Comparison of ENCODE assay signal across 17 mouse cellular contexts in genomic region chr5:4112570-4113098, GRCm38 (mm10).
"Had no signal": no experiment of that assay in that cellular context is flagged by ENCODE, and none has a peak within 500 bp of the region (broad histone marks: within the 10 kb centered on the region; RNA-seq: fewer than 3 reads in every experiment).

No protein-coding gene starts in this region.

- H3K27ac ChIP-seq: neural tube, embryonic 12.5 days; neural tube, embryonic 13.5 days; neural tube, embryonic 15.5 days; stomach, embryonic 15.5 days; stomach, postnatal 0 days had no signal

- DNase-seq: retina, postnatal 1 day; right cerebral cortex, adult 18-20 months; right cerebral cortex, postnatal 14 days; right cerebral cortex, postnatal 25 days; right cerebral cortex, postnatal 4 days; spleen, adult 18-20 months; thymus, adult 18-20 months; thymus, adult 2 months; thymus, postnatal 14 days; thymus, postnatal 25 days; thymus, postnatal 36 days; thymus, postnatal 4 days had no signal

- H3K27me3 ChIP-seq: neural tube, embryonic 12.5 days; neural tube, embryonic 13.5 days; neural tube, embryonic 15.5 days; stomach, embryonic 15.5 days had no signal

- H3K9me3 ChIP-seq: neural tube, embryonic 12.5 days; neural tube, embryonic 13.5 days; neural tube, embryonic 15.5 days; stomach, embryonic 15.5 days had no signal

- H3K4me3 ChIP-seq: neural tube, embryonic 12.5 days; neural tube, embryonic 13.5 days; neural tube, embryonic 15.5 days; stomach, embryonic 15.5 days had no signal

- H3K4me2 ChIP-seq: neural tube, embryonic 12.5 days; neural tube, embryonic 13.5 days; neural tube, embryonic 15.5 days; stomach, embryonic 15.5 days had no signal

- H3K36me3 ChIP-seq: neural tube, embryonic 12.5 days; neural tube, embryonic 13.5 days; neural tube, embryonic 15.5 days; stomach, embryonic 15.5 days had no signal

- H3K9ac ChIP-seq: neural tube, embryonic 12.5 days; neural tube, embryonic 13.5 days; neural tube, embryonic 15.5 days; stomach, embryonic 15.5 days had no signal

- H3K4me1 ChIP-seq: neural tube, embryonic 12.5 days; neural tube, embryonic 13.5 days; neural tube, embryonic 15.5 days; stomach, embryonic 15.5 days had no signal
